Mouse (Mus musculus): ENCODE measurements around the gene Fut8. TPM values are rescaled to one million over a fixed set of nuclear protein-coding genes. Genes with fewer than 3 reads are reported as not detected.

Gene Fut8
- polyA plus RNA-seq, 1 experiment from 2014 or later: 24.3 TPM

DNA sequence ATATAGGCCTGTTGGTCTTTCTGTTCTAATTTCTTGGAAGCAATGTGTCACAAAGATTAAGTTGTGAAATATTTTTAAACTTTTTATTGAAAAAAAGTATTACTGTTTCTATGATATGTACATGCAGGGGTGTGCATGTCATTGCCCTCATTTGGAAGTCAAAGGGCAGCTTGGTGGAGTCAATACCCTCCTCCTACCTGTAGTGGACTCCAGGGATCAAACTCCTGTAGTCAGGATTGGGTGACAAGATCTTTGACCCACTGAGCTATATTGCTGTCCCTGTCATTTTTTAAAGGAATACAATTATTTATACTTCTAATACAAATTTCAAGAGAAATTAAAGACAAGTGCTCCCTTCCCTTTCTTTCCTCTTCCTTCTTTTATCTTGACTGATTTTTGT lies 111.6 kb downstream of the Fut8 start:
- no peak overlapping the region for H3K4me2 ChIP-seq (replicated peaks; ENCODE audit: low read depth, low read length)
- H3K4me3 ChIP-seq (ENCODE audit: low read length): no peak overlapping the region
- no peaks in the 10 kb centered on the region for H3K4me1 ChIP-seq (ENCODE audit: insufficient read depth, low read length)
- no peaks in the 10 kb centered on the region for H3K36me3 ChIP-seq (ENCODE audit: insufficient read depth, low read length)
- ATAC-seq (ENCODE audit: low FRiP score, low TSS enrichment): no peak
- H3K27me3 ChIP-seq (ENCODE audit: insufficient read depth, low read length): no peaks in the 10 kb centered on the region
- H3K27ac ChIP-seq (ENCODE audit: low read length): no peak overlapping the region
- no peak overlapping the region for H3K9ac ChIP-seq (replicated peaks; ENCODE audit: low read length)
- no peaks in the 10 kb centered on the region for H3K9me3 ChIP-seq (ENCODE audit: low read length)

DNA sequence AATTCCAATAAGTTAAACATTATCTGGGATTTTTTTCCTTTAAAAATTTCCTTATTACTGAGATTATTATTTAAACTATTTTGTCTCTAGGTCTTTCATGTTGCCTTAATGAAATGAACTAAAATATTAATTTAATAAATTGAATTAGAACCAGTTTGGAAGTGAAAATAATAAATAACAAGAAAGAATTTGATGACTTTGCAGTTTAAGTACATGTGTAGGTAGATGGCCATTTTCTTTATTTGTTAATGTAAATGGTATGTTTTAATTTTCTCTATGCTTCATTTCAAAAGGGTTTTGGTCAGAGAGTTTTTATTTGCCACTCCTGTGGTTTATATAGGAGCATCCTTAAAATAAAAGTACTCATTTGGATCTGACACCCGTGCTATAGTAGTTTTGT lies 177.8 kb downstream of the Fut8 start:
- no peaks in the 10 kb centered on the region for H3K36me3 ChIP-seq (ENCODE audit: insufficient read depth, low read length)
- H3K9me3 ChIP-seq (ENCODE audit: low read length): no peaks in the 10 kb centered on the region
- no peak overlapping the region for H3K4me3 ChIP-seq (ENCODE audit: low read length)
- H3K27ac ChIP-seq (ENCODE audit: low read length): no peak overlapping the region
- H3K9ac ChIP-seq (replicated peaks; ENCODE audit: low read length): no peak overlapping the region
- H3K4me1 ChIP-seq (ENCODE audit: insufficient read depth, low read length): no peaks in the 10 kb centered on the region
- H3K27me3 ChIP-seq (ENCODE audit: insufficient read depth, low read length): no peaks in the 10 kb centered on the region
- 96% methylated on average over 1 of the region's 1 CpGs for WGBS
- no peak overlapping the region for H3K4me2 ChIP-seq (replicated peaks; ENCODE audit: low read depth, low read length)
- ATAC-seq (ENCODE audit: low FRiP score, low TSS enrichment): no peak

DNA sequence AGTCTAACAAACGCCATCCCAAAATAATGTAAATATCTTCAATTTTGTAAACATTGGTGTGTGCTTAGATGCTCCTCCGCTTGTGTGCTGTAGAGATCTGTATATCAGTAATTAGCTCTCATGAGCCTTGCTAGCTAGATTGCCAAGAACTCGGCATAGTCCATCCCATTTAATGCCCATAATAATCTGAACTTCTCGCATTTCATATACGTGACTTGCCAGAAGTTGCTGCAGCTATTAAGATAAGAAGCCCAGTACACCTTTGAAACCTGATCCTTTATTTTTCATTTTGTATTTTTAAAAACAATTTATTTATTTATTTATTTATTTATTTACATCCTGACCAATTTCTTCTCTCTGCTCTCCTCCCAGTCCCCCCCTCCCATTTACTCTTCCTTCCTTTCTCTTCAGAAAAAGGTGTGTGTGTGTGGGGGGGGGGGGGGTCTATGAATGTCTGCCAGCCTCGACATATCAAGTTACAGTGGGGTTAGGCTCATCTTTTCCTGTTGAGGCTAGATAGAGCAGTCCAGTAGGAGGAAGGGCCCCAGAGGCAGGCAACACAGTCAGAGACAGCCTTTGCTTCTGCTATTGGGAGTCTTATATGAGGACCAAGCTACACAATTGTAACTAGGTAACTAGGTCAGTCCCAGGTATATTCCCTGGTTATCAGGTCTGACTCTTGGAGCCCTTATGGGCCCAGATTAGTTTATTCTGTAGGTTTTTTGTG lies 183.9 kb downstream of the Fut8 start:
- no peak for ATAC-seq (ENCODE audit: low FRiP score, low TSS enrichment)
- H3K36me3 ChIP-seq (ENCODE audit: insufficient read depth, low read length): no peaks in the 10 kb centered on the region
- no peaks in the 10 kb centered on the region for H3K9me3 ChIP-seq (ENCODE audit: low read length)
- 83% methylated on average over 6 of the region's 6 CpGs for WGBS
- no peaks in the 10 kb centered on the region for H3K27me3 ChIP-seq (ENCODE audit: insufficient read depth, low read length)
- no peak overlapping the region for H3K9ac ChIP-seq (replicated peaks; ENCODE audit: low read length)
- H3K4me3 ChIP-seq (ENCODE audit: low read length): no peak overlapping the region
- no peak overlapping the region for H3K27ac ChIP-seq (ENCODE audit: low read length)
- no peak overlapping the region for H3K4me2 ChIP-seq (replicated peaks; ENCODE audit: low read depth, low read length)
- no peaks in the 10 kb centered on the region for H3K4me1 ChIP-seq (ENCODE audit: insufficient read depth, low read length)

DNA sequence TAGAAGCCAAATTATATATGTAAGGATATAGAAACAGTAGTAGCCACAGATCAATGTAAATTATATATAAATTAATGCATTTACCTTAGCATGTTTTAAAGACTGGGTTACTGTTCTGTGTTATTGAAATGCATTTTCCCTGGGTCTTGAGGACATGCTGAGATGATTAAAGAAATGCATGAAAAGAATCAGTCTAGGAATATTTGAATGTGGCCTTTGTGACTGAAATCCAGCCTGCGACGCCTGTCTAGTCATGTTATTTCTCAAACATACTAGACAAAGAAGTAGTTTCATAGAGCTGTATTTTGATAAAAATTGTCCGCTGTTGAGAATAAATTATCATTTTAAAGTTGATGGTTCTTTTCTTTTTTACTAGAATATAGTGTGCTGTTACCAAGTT lies 188.2 kb downstream of the Fut8 start:
- H3K9me3 ChIP-seq (ENCODE audit: low read length): no peaks in the 10 kb centered on the region
- 97% methylated on average over 3 of the region's 3 CpGs for WGBS
- H3K36me3 ChIP-seq (ENCODE audit: insufficient read depth, low read length): no peaks in the 10 kb centered on the region
- H3K4me3 ChIP-seq (ENCODE audit: low read length): no peak overlapping the region
- no peak for ATAC-seq (ENCODE audit: low FRiP score, low TSS enrichment)
- H3K4me1 ChIP-seq (ENCODE audit: insufficient read depth, low read length): no peaks in the 10 kb centered on the region
- no peak overlapping the region for H3K9ac ChIP-seq (replicated peaks; ENCODE audit: low read length)
- no peak overlapping the region for H3K27ac ChIP-seq (ENCODE audit: low read length)
- no peaks in the 10 kb centered on the region for H3K27me3 ChIP-seq (ENCODE audit: insufficient read depth, low read length)
- H3K4me2 ChIP-seq (replicated peaks; ENCODE audit: low read depth, low read length): no peak overlapping the region

DNA sequence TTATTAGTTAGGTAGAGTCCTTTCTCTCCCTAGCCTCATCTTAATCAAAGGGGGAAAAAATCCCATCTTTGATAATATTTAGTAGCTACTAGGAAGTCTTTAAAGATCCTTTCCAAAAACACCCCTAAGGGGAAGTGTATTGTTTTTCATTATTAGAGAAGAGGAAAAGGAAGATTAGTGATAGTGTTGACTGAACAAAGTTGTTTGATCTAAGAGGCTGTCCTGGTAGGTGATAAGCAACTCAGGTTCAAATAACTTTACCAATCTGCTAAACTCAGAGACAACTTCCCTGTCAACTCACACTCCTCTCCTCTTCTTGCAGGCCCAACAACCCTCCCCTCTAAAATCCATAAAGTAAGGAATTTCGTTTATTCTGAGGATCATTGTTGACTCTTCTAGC lies 190.2 kb downstream of the Fut8 start:
- Histone ChIP-seq H3K4me1 (ENCODE audit: insufficient read depth, low read length) (no peaks in the 10 kb centered on the region), H3K27me3 (ENCODE audit: insufficient read depth, low read length) (no peaks in the 10 kb centered on the region), H3K36me3 (ENCODE audit: insufficient read depth, low read length) (no peaks in the 10 kb centered on the region), H3K27ac (ENCODE audit: low read length) (no peak overlapping the region), H3K4me3 (ENCODE audit: low read length) (no peak overlapping the region), H3K9me3 (ENCODE audit: low read length) (no peaks in the 10 kb centered on the region), H3K4me2 (replicated peaks; ENCODE audit: low read depth, low read length) (no peak overlapping the region), H3K9ac (replicated peaks; ENCODE audit: low read length) (no peak overlapping the region)
- 49% methylated on average over 1 of the region's 1 CpGs for WGBS
- ATAC-seq (ENCODE audit: low FRiP score, low TSS enrichment): no peak

DNA sequence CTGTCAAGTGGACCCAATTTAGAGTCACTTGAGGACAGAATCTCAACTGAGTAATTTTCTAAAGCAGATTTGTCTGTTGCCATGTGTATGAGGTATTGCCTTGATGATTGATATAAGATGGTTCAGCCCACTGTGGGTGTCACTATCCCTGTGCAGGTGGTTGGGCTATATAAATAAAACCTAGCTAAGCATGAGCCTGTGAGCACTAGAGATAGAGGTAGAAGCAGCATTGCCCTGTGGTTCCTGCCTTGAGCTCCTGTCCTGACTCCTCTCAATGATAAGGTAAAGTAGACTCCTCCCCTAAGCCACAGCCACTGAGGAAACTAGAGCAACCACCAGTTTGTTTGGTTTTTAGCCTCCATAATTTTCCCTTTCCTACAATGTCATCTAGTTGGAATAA lies 191.5 kb downstream of the Fut8 start:
- ATAC-seq (ENCODE audit: low FRiP score, low TSS enrichment): no peak
- no peaks in the 10 kb centered on the region for H3K36me3 ChIP-seq (ENCODE audit: insufficient read depth, low read length)

DNA sequence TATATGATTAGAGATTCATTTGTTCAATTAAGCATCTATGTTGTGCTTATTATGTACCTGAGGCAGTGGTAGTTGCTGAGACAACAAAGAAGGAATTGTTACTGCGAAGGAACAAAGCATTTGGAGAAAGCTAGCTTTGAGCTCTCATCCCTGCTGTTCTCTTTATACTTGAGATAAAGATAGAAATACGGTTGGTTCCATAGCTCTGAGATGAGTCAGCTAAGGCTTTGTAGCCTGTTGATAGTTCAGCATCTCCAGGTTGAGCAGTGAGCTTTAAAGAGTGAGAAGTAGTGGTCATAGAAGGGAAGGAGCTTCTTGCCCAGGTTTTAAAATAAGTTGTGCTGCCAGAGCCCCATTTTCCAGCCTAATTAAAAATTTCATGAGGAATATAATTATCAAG lies 198.8 kb downstream of the Fut8 start:
- no peak overlapping the region for H3K27ac ChIP-seq (ENCODE audit: low read length)
- H3K4me3 ChIP-seq (ENCODE audit: low read length): no peak overlapping the region
- H3K9ac ChIP-seq (replicated peaks; ENCODE audit: low read length): no peak overlapping the region
- H3K4me1 ChIP-seq (ENCODE audit: insufficient read depth, low read length): no peaks in the 10 kb centered on the region
- H3K27me3 ChIP-seq (ENCODE audit: insufficient read depth, low read length): no peaks in the 10 kb centered on the region
- no peak overlapping the region for H3K4me2 ChIP-seq (replicated peaks; ENCODE audit: low read depth, low read length)
- ATAC-seq (ENCODE audit: low FRiP score, low TSS enrichment): no peak
- 86% methylated on average over 2 of the region's 2 CpGs for WGBS
- no peaks in the 10 kb centered on the region for H3K9me3 ChIP-seq (ENCODE audit: low read length)
- no peaks in the 10 kb centered on the region for H3K36me3 ChIP-seq (ENCODE audit: insufficient read depth, low read length)

More for the DNA sequence above, 191.5 kb downstream of the Fut8 start:
- no peaks in the 10 kb centered on the region for H3K9me3 ChIP-seq (ENCODE audit: low read length)
- H3K27ac ChIP-seq (ENCODE audit: low read length): no peak overlapping the region
- H3K4me1 ChIP-seq (ENCODE audit: insufficient read depth, low read length): no peaks in the 10 kb centered on the region
- no peak overlapping the region for H3K4me2 ChIP-seq (replicated peaks; ENCODE audit: low read depth, low read length)
- no peaks in the 10 kb centered on the region for H3K27me3 ChIP-seq (ENCODE audit: insufficient read depth, low read length)
- H3K4me3 ChIP-seq (ENCODE audit: low read length): no peak overlapping the region
- no peak overlapping the region for H3K9ac ChIP-seq (replicated peaks; ENCODE audit: low read length)

DNA sequence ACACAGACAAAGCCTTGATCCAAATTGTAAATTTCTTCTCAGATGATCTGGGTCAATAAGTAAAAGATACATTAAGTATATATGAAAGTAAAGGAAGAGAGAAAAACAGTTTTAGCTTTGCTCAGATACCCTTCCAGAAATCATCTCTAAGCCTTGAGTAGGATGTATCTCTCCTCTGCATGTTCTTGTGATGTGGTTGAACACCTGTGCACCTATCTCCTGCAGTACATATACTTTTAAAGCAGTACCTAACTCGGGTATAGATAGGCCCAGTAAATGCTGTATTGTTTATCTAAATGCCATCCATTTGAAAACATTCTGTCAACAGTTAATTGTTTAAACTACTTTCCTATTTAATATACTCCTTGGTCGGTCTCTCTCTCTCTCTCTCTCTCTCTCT lies 212.9 kb downstream of the Fut8 start:
- no peaks in the 10 kb centered on the region for H3K36me3 ChIP-seq (ENCODE audit: insufficient read depth, low read length)
- no peaks in the 10 kb centered on the region for H3K9me3 ChIP-seq (ENCODE audit: low read length)
- H3K9ac ChIP-seq (replicated peaks; ENCODE audit: low read length): no peak overlapping the region
- 84% methylated on average over 2 of the region's 2 CpGs for WGBS
- H3K27ac ChIP-seq (ENCODE audit: low read length): no peak overlapping the region
- no peaks in the 10 kb centered on the region for H3K4me1 ChIP-seq (ENCODE audit: insufficient read depth, low read length)
- H3K27me3 ChIP-seq (ENCODE audit: insufficient read depth, low read length): no peaks in the 10 kb centered on the region
- no peak overlapping the region for H3K4me2 ChIP-seq (replicated peaks; ENCODE audit: low read depth, low read length)
- H3K4me3 ChIP-seq (ENCODE audit: low read length): no peak overlapping the region
- ATAC-seq (ENCODE audit: low FRiP score, low TSS enrichment): no peak

DNA sequence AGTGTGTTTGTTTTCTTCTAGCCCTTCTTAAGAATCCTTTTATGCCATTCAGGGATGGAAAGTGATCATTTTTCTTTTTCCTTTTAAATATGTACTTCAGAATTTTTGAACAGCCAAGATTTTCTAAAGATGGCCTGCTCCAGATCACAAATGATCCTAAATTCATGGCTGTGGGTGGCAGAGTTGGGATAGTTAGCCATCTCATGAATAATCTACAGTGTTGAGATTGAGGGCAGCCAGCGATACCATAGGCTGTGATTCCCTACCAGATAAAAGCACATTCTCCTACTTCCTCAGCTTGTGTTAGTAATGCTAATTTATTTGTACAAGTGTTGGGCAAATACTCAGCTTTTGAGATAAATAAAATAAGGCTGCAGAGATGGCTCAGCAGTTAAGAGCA lies 228.3 kb downstream of the Fut8 start:
- Histone ChIP-seq H3K9ac (replicated peaks; ENCODE audit: low read length) (no peak overlapping the region), H3K27ac (ENCODE audit: low read length) (no peak overlapping the region), H3K4me3 (ENCODE audit: low read length) (no peak overlapping the region), H3K4me2 (replicated peaks; ENCODE audit: low read depth, low read length) (no peak overlapping the region), H3K9me3 (ENCODE audit: low read length) (no peaks in the 10 kb centered on the region), H3K36me3 (ENCODE audit: insufficient read depth, low read length) (no peaks in the 10 kb centered on the region), H3K27me3 (ENCODE audit: insufficient read depth, low read length) (no peaks in the 10 kb centered on the region), H3K4me1 (ENCODE audit: insufficient read depth, low read length) (no peaks in the 10 kb centered on the region)
- no peak for ATAC-seq (ENCODE audit: low FRiP score, low TSS enrichment)
- 93% methylated on average over 1 of the region's 1 CpGs for WGBS

DNA sequence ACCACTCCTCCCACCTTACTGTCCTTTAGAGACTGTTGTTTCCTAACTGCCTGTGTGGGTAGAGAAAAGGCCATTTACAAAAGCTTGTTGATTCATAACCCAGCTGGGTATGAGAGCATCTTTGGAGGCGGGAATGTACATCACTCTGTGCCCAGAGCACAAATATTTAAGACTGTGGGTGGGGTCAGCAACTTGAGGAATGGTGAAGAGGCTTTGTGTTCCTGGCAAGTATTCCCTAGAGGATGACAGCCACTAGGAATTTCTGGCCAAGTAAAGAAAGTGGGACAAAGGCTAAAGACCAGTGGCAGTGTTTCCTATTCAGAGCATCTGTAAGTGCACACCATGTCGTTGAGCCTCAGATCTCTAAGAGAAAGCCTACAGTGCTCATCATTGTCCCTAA lies 242.0 kb downstream of the Fut8 start:
- no peak overlapping the region for H3K9ac ChIP-seq (replicated peaks; ENCODE audit: low read length)
- no peak for ATAC-seq (ENCODE audit: low FRiP score, low TSS enrichment)
- no peaks in the 10 kb centered on the region for H3K27me3 ChIP-seq (ENCODE audit: insufficient read depth, low read length)
- H3K4me2 ChIP-seq (replicated peaks; ENCODE audit: low read depth, low read length): no peak overlapping the region
- H3K4me3 ChIP-seq (ENCODE audit: low read length): no peak overlapping the region
- no peak overlapping the region for H3K27ac ChIP-seq (ENCODE audit: low read length)
- no peaks in the 10 kb centered on the region for H3K9me3 ChIP-seq (ENCODE audit: low read length)
- WGBS: 92% methylated on average over 2 of the region's 2 CpGs
- H3K4me1 ChIP-seq (ENCODE audit: insufficient read depth, low read length): peaks cover 5% of the 10 kb centered on the region; the same call in 1 of the 2 replicates
- H3K36me3 ChIP-seq (ENCODE audit: insufficient read depth, low read length): no peaks in the 10 kb centered on the region
